In genomic region chr4:124323589-124323988, GRCm38 (mm10) we compare ENCODE assay signal across 33 mouse cellular contexts.
"Had no signal": no experiment of that assay in that cellular context is flagged by ENCODE, and none has a peak within 500 bp of the region (broad histone marks: within the 10 kb centered on the region; RNA-seq: fewer than 3 reads in every experiment).

No protein-coding gene starts in this region.

- H3K4me1 ChIP-seq: heart, embryonic 12.5 days; heart, embryonic 13.5 days; heart, embryonic 15.5 days; hindbrain, embryonic 12.5 days; hindbrain, embryonic 13.5 days; hindbrain, embryonic 15.5 days; intestine, embryonic 15.5 days; kidney, embryonic 15.5 days had no signal

- H3K4me3 ChIP-seq: heart, embryonic 12.5 days; heart, embryonic 13.5 days; heart, embryonic 15.5 days; hindbrain, embryonic 10.5 days; hindbrain, embryonic 12.5 days; hindbrain, embryonic 13.5 days; hindbrain, embryonic 15.5 days; intestine, embryonic 15.5 days; kidney, embryonic 15.5 days; layer of hippocampus, adult 2 months; left cerebral cortex, adult 2 months had no signal

- H3K9me3 ChIP-seq: heart, embryonic 12.5 days; heart, embryonic 13.5 days; heart, embryonic 15.5 days; hindbrain, embryonic 12.5 days; hindbrain, embryonic 13.5 days; hindbrain, embryonic 15.5 days; intestine, embryonic 15.5 days; kidney, embryonic 15.5 days had no signal

- H3K4me2 ChIP-seq: heart, embryonic 12.5 days; heart, embryonic 13.5 days; heart, embryonic 15.5 days; hindbrain, embryonic 12.5 days; hindbrain, embryonic 13.5 days; hindbrain, embryonic 14.5 days; hindbrain, embryonic 15.5 days; intestine, embryonic 15.5 days; kidney, embryonic 15.5 days had no signal

- ATAC-seq: hindbrain, embryonic 16.5 days; hindbrain, postnatal 0 days; inflammation-experienced regulatory T-cells, adult 6 months; intestine, embryonic 15.5 days; intestine, embryonic 16.5 days; intestine, postnatal 0 days had no signal

- H3K36me3 ChIP-seq: heart, embryonic 12.5 days; heart, embryonic 13.5 days; heart, embryonic 15.5 days; hindbrain, embryonic 10.5 days; hindbrain, embryonic 12.5 days; hindbrain, embryonic 13.5 days; hindbrain, embryonic 15.5 days; intestine, embryonic 15.5 days; kidney, embryonic 15.5 days had no signal

- H3K27ac ChIP-seq: heart, embryonic 13.5 days; heart, embryonic 15.5 days; hindbrain, embryonic 10.5 days; hindbrain, embryonic 12.5 days; hindbrain, embryonic 13.5 days; hindbrain, embryonic 14.5 days; hindbrain, embryonic 15.5 days; hindbrain, postnatal 0 days; intestine, embryonic 15.5 days; kidney, embryonic 15.5 days; kidney, postnatal 0 days; layer of hippocampus, adult 2 months; left cerebral cortex, adult 2 months had no signal

- H3K27me3 ChIP-seq: heart, embryonic 15.5 days; intestine, embryonic 15.5 days had no signal

- H3K9ac ChIP-seq: heart, embryonic 12.5 days; heart, embryonic 13.5 days; heart, embryonic 15.5 days; hindbrain, embryonic 12.5 days; hindbrain, embryonic 13.5 days; hindbrain, embryonic 14.5 days; hindbrain, embryonic 15.5 days; intestine, embryonic 15.5 days; kidney, embryonic 15.5 days had no signal

- DNase-seq: heart, postnatal 14 days; heart, postnatal 36 days; heart, postnatal 4 days; kidney, adult 11 months; kidney, adult 18-20 months; kidney, adult 2 months; kidney, adult 8-10 months; kidney, adult 9 months; kidney, postnatal 10 days; kidney, postnatal 14 days; kidney, postnatal 25 days; kidney, postnatal 36 days; kidney, postnatal 4 days; layer of hippocampus, adult 9-11 months; layer of hippocampus, postnatal 36 days had no signal
